In genomic region chr15:86124359-86124758, GRCm38 (mm10) we compare ENCODE assay signal across 9 mouse cellular contexts.
DNase-seq lines count a peak whose midpoint lies in the region; ATAC-seq lines count a peak whose summit lies in the region.
"Had no signal": no experiment of that assay in that cellular context is flagged by ENCODE, and none has a peak within 500 bp of the region (broad histone marks: within the 10 kb centered on the region; RNA-seq: fewer than 3 reads in every experiment).

No protein-coding gene starts in this region.

- no peak; the same call in 1 of the 2 replicates for ATAC-seq in midbrain, embryonic 16.5 days
- peak; percentile 24; the same call in 1 of the 2 replicates for ATAC-seq in cerebellum, adult (ENCODE audit: insufficient number of reproducible peaks, low FRiP score, low TSS enrichment)
- ATAC-seq in forebrain, embryonic 13.5 days: peak; percentile 57; the same call in 1 of the 2 replicates
- ATAC-seq in inflammation-experienced regulatory T-cells, adult 6 months: peak; percentile 69
- peak; percentile 54; the same call in 1 of the 2 replicates for ATAC-seq in midbrain, embryonic 13.5 days

- peaks cover 81% of the 10 kb centered on the region for H3K36me3 ChIP-seq in midbrain, embryonic 10.5 days
- H3K36me3 ChIP-seq in midbrain, embryonic 16.5 days (ENCODE audit: control insufficient read depth, insufficient read depth, low read length): peaks cover 20% of the 10 kb centered on the region
- peaks cover 90% of the 10 kb centered on the region for H3K36me3 ChIP-seq in forebrain, embryonic 13.5 days (ENCODE audit: poor library complexity, severe bottlenecking)
- H3K36me3 ChIP-seq in midbrain, embryonic 13.5 days: peaks cover 91% of the 10 kb centered on the region

- intact Hi-C loops in left cerebral cortex, postnatal 25 days (cut with DNase I): loop anchor here (1.0 kb wide), 2 partner anchors 70 to 228 kb away; no protein-coding TSS in a partner anchor

- DNase-seq in midbrain, embryonic 10.5 days (ENCODE audit: low spot score): peak; percentile 55
- DNase-seq in left cerebral cortex, postnatal 25 days (ENCODE audit: low spot score in 2 of 2): peak; percentile 71 to 72
- peak; percentile 67 to 71 for DNase-seq in spleen, postnatal 36 days (ENCODE audit: low spot score in 2 of 2)

- H3K4me1 ChIP-seq in midbrain, embryonic 10.5 days: peaks cover 18% of the 10 kb centered on the region
- H3K4me1 ChIP-seq in midbrain, embryonic 16.5 days (ENCODE audit: control insufficient read depth, insufficient read depth, low read length): no peaks in the 10 kb centered on the region
- H3K4me1 ChIP-seq in forebrain, embryonic 13.5 days: no peaks in the 10 kb centered on the region
- peaks cover 8% of the 10 kb centered on the region for H3K4me1 ChIP-seq in midbrain, embryonic 13.5 days (replicated peaks)

- H3K9me3 ChIP-seq in midbrain, embryonic 10.5 days (replicated peaks): no peaks in the 10 kb centered on the region
- H3K9me3 ChIP-seq in midbrain, embryonic 16.5 days (replicated peaks; ENCODE audit: control insufficient read depth, low read length, poor library complexity, severe bottlenecking): no peaks in the 10 kb centered on the region
- H3K9me3 ChIP-seq in forebrain, embryonic 13.5 days (replicated peaks): no peaks in the 10 kb centered on the region
- no peaks in the 10 kb centered on the region for H3K9me3 ChIP-seq in midbrain, embryonic 13.5 days

- H3K9ac ChIP-seq in midbrain, embryonic 16.5 days (ENCODE audit: low read depth, low read length): no peak overlapping the region
- H3K9ac ChIP-seq in forebrain, embryonic 13.5 days: no peak overlapping the region; the same call in 1 of the 2 replicates
- no peak overlapping the region for H3K9ac ChIP-seq in midbrain, embryonic 13.5 days (replicated peaks)

- no peak overlapping the region for H3K27ac ChIP-seq in midbrain, embryonic 10.5 days (replicated peaks)
- H3K27ac ChIP-seq in midbrain, embryonic 16.5 days (ENCODE audit: low read length): no peak overlapping the region
- H3K27ac ChIP-seq in forebrain, embryonic 13.5 days: no peak overlapping the region
- H3K27ac ChIP-seq in midbrain, embryonic 13.5 days: no peak overlapping the region

- 39% methylated on average over 1 of the region's 1 CpGs for WGBS in midbrain, embryonic 10.5 days
- 14% methylated on average over 1 of the region's 1 CpGs for WGBS in midbrain, embryonic 16.5 days
- 38% methylated on average over 1 of the region's 1 CpGs for WGBS in forebrain, embryonic 13.5 days
- WGBS in midbrain, embryonic 13.5 days: 41% methylated on average over 1 of the region's 1 CpGs

- no peak overlapping the region for H3K4me2 ChIP-seq in midbrain, embryonic 16.5 days (ENCODE audit: low read length)
- no peak overlapping the region for H3K4me2 ChIP-seq in forebrain, embryonic 13.5 days
- no peak overlapping the region for H3K4me2 ChIP-seq in midbrain, embryonic 13.5 days (replicated peaks)

- no peaks in the 10 kb centered on the region for H3K27me3 ChIP-seq in midbrain, embryonic 10.5 days (ENCODE audit: low read depth, poor library complexity, severe bottlenecking)
- H3K27me3 ChIP-seq in midbrain, embryonic 16.5 days (ENCODE audit: control insufficient read depth, insufficient read depth, low read depth, low read length): no peaks in the 10 kb centered on the region
- H3K27me3 ChIP-seq in forebrain, embryonic 13.5 days: no peaks in the 10 kb centered on the region
- H3K27me3 ChIP-seq in midbrain, embryonic 13.5 days: no peaks in the 10 kb centered on the region

- H3K4me3 ChIP-seq in midbrain, embryonic 10.5 days: no peak overlapping the region
- H3K4me3 ChIP-seq in midbrain, embryonic 16.5 days (ENCODE audit: low read depth, low read length): no peak overlapping the region
- no peak overlapping the region for H3K4me3 ChIP-seq in forebrain, embryonic 13.5 days
- no peak overlapping the region for H3K4me3 ChIP-seq in midbrain, embryonic 13.5 days (replicated peaks)
- H3K4me3 ChIP-seq: myocyte had no signal
